Mouse (Mus musculus): Measurements from ENCODE around the gene Pih1d1.
"Not testable (repeated sequence)": the region's sequence is repeated elsewhere in the genome, so short reads cannot be mapped to it uniquely, and the experiment has no call there.

Gene Pih1d1

DNA sequence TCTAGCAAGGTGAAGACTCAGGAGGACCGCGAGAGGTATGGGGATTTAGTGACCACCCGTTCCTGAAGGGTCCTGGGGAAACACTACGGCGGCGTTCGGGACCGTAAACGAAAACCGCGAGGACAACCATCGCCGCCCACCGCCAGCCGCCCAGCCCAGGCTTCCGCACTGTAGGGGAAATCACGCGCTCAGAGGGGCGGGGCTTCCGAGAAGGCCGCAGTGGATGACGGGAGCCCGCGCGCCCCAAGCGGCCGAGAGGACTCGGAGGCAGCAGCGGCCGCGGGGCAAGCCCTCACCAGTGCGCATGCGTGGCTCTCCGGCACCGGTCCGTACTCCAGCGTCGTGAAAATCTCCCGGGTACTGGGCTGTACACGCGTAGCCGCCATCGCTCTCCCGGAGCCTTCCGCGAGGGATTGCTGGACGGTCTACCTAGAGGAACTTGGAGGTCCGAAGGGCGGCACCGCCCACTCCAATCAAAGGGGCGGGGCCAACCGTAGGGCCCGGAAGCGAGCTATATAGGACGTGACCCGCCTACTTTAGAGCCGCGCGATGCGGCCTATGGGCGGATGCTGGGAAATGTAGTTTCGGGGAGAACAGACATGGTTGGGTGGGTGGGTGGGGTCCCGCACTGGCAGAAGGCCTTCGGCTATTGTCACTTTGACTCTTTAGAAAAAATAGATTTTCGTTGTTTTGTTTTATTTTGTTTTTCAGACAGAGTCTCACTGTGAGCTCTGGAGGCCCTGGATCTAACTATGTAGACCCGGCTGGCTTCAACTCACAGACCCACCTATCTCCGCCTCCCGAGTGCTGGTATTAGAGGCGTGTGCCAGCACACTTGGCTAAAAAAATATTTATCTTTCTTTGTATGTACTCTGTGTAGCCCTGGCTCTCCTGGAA lies at the start of gene Pih1d1, which contains the start of gene Aldh16a1:
TSS of gene Pih1d1 (plus strand) at position 208 of the 897 bp plus-strand sequence.
TSS of gene Aldh16a1 (minus strand) at position 489 of the 897 bp plus-strand sequence.
- DNase-seq (ENCODE audit: low spot score): peak; percentile 96

DNA sequence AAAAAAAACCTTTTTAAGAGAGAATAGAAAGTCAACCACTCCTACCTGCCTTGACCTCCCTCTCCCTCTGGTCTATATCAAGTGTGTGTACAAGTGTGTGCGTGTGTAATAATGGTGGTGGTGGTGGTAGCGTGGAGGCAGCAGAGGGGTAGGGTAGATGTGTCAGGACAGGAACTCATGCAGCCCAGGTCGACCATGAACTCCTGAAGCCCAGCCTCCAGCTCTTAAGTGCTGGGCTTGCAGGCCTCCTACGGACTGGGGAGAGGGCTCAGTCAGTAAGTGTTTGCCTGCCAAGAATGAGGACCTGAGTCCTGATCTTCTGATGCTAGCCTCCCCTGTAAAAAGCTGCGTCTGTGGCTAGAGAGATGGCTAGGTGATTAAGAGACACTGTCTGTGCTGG lies 49.2 kb upstream of the Pih1d1 start:
- DNase-seq (ENCODE audit: low spot score): no peak

DNA sequence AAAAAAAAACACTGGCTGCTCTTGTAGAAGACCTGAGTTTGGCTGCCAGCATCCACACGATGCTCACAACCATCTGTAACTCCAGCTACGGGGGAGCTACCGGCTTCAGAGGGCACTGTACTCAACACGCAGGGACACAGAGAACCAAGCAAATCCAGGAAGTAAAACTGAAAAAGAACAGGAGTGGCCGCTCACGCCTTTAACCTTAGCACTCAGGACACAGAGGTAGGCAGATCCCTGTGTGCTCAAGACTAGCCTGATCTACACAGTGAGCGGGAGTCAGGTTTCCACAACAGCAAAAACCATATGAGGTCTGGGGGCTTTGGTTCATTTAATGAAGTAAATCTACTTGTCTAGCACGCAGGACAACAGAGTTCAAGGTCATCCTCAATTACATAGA lies 48.6 kb upstream of the Pih1d1 start:
- no peak for DNase-seq (ENCODE audit: low spot score)

DNA sequence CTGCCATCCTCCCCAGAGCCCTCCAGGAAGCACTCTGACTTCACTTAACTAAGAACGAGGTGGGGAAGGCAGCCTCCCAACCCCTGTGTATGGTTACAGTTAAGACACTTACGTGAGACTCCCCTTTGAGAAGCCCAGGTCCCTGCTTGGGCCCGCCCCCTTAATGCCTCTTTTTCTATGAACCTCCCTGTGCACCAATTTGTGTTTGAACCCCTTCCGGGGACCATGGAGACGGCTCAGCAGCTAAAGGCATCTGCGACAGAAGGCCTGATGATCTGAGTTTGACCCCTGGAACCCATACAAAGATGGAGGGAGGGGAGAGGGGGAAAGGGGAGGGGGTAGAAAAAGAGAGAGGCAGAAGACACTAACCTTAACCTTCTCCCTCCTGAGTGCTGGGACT lies 47.7 kb upstream of the Pih1d1 start:
- no peak for DNase-seq (ENCODE audit: low spot score)

DNA sequence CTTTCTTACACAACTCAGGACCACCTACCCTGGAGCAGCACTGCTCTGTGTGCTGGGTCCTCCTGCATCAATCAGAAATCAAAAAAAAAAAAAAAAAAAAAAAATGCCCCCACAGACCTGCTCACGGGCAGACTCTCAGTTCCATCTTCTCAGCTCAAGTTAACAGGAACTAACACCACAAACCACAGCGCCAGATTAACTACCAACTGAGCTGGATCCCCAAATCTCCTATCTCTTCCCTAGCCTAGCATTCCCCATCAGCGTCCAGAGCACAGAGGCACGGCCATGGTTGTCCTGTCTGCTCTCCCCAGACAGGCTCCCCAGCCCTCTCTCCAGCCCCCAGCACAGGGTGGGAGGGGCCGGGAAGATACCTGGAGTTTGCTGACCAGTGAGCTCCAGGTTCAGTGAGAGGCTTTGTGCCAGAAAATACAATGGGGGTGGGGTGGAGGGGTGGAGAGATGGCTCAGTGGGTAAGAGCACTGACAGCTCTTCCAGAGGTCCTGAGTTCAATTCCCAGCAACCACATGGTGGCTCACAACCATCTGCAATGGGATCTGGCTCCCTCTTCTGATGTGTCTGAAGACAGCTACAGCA lies 47.0 kb upstream of the Pih1d1 start:
- DNase-seq (ENCODE audit: low spot score): no peak

DNA sequence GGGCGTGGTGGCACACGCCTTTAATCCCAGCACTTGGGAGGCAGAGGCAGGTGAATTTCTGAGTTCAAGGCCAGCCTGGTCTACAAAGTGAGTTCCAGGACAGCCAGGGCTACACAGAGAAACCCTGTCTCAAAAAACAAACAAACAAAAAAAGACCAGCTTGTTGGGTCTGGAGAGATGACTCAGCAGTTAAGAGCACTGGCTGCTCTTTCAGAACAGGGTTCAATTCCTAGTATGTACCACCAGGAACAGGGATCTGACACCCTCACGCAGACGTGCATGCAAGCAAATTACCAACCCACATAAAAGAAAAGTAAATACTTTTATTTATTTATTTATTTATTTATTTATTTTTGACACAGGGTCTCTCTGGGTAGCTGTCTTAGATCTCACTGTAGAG lies 44.0 kb upstream of the Pih1d1 start:
- not testable (repeated sequence) for DNase-seq (ENCODE audit: low spot score)

DNA sequence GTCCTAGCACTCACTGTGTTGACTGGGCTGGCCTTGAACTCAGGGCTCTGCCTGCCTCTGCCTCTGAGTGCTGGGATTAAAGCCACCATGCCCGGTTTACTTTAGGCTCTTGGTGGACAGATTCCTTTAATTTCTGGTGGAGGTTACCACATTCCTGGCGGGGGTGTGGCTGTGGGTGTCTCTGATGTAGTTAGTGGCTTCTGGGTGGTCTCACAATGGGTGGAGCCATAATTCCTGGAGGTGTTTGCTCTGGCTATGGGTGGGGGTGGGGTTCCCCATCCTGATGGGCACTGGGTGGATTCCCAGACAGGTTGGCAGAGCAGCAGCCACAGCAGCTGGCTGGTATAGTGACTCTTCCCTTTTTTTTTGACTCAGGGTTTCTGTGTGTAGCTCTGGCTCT lies 42.2 kb upstream of the Pih1d1 start:
- DNase-seq (ENCODE audit: low spot score): no peak

DNA sequence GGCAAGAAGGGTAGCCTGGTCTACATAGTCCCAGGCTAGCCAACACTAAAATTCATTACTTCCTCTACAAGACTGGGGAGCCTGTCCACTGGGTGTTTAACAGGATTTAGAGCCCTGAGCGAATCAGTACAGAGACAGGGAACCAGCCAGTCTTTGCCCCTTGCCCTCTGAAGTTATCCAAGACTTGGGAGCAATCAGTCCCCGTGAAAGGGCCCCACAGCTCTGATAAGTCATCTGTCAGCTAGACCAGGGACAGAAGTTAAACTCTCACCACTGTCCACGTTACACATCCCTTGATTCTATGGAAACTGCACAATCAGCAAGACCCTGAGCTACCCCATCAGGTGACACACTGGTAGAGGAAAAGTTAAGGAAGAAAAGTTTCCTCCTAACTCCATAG lies 41.6 kb upstream of the Pih1d1 start:
- DNase-seq (ENCODE audit: low spot score): no peak

DNA sequence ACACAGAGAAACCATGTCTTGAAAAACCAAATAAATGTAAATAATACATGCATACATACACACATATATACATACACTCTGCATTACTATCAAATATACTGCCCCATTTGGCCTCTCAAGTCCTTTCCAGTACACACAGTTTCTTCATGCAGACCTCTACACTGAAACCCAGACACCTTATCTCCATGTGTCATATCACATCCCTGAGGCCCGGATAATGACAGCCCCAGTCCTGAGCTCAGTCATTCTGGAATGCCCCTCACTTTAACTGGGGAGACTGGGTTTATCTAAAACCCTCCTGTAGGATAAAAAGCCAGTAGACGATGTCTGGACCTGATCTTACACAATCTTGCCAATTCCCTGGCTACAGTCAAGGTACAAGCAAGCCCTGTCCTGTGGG lies 40.6 kb upstream of the Pih1d1 start:
- no peak for DNase-seq (ENCODE audit: low spot score)

DNA sequence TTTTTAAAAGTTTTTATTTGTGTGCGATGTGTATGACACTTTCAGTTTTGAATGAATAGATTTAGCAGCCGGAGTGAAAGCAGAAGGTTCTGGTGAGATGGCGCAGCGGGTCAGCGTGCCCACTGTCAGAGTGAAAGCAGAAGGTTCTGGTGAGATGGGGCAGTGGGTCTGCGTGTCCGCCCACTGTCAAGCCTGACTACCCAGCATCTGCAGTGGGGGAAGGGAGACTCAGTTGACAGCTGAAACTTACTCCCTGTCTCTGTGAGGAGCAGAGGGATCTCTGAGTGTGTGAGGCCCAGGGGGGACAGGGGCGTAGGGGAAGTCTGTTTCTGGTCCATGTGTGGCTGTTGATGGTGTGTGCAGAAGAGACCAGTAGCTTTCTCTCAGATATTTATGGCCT lies 36.5 kb upstream of the Pih1d1 start:
- DNase-seq (ENCODE audit: low spot score): no peak

DNA sequence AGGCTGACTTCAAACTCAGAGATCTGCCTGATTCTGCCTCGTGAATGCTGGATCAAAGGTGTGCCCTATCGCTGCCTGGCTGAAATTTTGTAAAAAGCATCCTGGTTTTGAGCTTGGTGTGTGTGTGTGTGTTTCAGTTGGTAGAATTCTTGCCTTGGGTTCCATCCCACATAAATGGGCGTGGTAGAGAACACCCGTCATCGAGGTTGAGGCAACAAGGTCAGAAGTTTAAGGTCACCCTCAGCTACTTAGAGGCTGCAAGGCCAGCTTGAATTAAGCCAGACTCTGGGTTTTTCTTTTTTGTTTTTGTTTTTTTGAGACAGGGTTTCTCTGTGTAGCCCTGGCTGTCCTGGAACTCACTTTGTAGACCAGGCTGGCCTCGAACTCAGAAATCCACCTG lies 35.8 kb upstream of the Pih1d1 start:
- DNase-seq (ENCODE audit: low spot score): no peak

DNA sequence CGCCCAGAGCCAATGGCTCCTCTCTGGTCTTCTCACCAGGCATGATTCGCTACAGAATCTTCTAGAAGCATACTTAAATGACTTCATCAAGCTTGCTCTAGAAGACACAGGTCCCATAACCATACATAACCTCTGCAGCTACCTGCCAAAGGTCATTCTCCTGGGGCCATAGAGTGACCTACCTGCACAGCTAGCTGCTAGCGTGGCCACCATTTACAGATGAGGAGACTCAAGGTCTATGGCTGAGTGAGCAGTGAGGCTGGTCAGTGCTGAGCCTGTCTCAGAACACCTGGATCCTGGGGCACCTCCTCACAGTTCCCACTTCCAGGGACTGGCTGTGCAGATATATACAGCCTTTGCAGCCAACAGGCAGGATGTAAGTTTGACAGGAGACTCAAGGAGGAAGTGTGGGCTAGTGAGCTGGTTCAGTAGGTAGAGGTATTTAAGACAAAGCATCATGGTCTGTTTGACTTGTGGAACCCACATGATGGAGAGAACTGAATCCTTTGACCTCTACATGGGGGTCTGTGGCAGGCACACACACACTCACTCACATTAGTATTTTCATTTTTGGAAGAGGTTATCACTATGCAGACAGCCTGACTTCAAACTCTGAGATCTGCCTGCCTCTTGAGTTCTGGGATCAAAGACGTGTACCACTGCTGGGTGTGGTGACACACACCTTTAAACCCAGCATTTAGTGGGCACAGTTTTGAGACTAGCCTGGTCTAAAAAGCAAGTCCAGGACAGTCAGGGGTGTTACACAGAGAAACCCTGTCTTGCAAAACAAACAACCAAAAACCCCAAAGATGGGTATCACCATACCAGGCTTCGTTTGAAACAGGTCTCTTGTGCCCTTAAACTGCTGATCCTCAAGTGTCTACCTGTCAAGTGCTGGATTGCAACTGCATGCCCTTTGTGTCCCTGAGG lies 34.1 kb upstream of the Pih1d1 start:
- DNase-seq (ENCODE audit: low spot score): no peak

DNA sequence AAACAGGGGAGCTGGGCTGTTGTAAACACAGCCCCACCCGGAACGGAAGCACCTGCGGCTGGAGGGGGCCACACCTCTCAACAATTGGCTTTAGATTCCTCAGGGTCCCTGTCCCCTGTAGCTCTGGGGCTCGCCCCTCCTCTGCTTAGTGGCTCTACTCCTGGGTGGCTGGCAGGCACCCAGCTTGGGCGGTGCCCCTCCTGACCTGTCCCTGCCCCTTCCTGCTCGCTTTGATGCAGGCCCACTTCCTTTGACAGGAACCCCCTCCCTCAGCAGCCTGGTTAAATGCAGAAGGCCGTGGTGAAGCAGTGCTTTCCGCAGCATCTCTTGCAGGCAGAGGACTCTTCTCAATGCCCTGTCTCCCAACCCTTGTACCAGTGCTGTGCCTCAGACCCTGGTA lies 32.7 kb upstream of the Pih1d1 start:
- DNase-seq (ENCODE audit: low spot score): peak; percentile 86

DNA sequence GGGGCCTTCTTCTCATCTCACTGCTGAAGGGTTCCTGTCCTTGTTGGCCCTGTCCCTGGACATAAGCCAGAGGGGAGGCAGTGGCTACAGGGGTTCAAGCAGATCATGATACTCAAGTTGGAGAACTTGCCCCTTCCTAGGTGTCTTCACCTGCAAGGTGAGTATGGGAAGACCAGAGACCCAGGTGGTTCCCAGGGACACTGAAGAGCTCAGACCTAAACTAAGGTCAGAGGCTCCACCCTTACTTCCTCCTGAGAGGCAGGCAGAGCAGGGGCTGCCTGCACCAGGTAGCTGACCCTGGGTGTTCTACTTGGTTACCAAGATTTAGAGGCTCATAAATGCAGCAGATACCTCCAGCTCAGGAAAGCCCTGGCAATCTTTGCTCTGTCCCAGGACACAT lies 32.1 kb upstream of the Pih1d1 start:
- no peak for DNase-seq (ENCODE audit: low spot score)

DNA sequence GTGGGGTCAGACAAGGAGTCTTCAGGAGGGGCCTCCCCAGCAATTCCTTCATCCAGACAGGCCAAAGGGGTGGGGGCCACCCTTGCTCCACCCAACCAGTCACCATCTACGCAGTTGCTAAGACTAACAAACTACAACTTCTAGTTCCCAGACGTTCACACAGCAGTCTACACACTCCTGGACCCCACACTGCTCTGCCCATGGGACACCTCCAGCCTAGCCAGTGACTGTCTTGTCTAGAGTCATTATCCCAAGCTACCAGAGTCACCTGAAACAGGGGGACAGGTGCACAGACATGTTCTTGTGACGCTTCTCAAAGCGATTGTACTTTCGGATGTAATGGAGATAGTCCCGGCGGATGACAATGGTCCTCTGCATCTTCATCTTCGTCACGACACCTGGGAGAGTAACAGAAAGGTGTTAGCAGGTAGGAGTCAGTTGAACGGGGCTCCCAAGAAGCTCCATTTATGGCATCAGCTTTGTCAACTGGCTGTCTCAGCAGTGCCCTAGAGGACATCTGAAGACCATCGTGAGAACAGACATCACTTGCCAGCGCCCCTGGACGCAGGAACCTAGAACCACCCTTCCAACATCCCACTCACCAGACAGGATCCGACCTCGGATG lies 31.4 kb upstream of the Pih1d1 start:
- DNase-seq (ENCODE audit: low spot score): no peak

DNA sequence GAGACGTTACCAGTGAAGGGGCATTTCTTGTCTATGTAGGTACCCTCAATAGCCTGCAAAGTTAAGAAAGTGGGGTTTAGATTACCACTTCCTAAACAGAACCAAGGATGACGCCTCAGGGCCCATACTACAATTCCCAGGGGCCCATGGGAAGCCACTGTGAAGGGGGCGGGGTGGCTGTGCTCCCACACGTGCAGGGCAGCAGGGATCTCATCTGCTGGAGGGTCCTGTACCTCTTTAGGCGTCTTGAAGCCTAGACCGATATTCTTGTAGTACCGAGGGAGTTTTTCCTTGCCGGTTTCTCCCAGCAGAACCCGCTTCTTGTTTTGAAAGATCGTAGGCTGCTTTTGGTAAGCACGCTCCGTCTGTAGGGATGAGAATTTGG lies 30.9 kb upstream of the Pih1d1 start:
- DNase-seq (ENCODE audit: low spot score): no peak

DNA sequence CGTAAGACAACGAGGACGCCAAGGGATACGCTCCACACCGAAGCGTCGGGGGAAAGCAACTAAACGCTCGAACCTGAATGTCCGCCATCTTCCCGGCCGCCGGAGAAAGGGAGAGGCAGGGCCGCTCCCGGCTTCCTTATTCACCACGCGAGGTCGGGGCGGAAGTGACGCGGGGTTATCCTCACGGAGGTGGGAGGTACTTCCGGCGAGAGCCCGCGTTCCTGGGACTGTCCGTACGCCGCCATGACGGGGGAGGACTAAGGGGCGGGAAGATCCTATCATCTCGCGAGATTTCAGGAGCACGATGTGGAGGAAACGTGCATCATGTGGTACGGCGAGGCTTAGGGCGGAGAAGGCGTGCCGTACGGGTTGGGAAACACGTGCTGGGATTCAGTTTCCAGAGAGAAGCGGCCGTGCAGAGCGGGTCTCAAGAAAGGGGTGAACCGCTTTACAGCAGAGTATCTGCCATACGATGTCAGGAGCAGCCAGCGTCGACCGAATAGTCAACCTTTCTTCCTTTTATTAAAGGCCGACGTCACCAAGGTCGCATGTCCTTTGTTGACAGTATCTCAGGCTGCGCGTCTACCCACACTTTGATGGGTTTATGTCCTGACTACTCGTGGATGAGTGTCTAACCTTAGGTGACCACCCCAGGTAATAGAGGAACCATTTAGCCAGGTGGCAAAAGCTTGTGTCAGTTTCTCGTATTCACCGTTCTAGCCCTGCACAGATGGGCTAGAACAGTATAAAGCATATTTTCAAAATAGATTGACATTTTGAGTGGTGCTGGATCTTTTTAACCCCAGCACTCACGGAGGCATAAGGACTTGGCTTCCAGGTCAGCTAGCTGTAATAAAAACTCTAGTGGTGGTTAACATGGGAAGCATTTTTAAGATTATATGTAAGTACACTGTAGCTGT lies 29.6 kb upstream of the Pih1d1 start, which contains the start of gene Rps11:
TSS of gene Rps11 (minus strand) at position 216 of the 920 bp plus-strand sequence.
- peak; percentile 100 for DNase-seq (ENCODE audit: low spot score)

DNA sequence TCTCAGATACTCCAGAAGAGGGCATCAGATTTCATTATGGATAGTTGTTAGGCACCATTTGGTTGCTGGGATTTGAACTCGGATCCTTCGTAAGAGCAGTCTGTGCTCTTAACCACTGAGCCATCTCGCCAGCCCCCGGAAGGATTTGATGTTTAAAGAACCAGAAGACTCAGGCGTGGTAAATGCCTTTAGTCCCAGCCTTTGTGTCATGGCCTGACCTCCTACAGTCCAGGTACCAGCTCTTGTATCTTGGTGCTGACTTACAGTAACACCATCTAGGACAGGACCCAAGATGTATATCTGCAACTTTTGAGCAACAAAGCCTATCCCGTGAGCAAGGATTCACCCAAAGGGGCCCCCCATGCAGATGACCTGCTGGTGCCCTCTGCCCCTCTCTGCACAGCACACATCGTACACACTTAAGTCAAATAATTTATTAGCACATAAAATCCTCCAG lies 28.9 kb upstream of the Pih1d1 start:
- no peak for DNase-seq (ENCODE audit: low spot score)

DNA sequence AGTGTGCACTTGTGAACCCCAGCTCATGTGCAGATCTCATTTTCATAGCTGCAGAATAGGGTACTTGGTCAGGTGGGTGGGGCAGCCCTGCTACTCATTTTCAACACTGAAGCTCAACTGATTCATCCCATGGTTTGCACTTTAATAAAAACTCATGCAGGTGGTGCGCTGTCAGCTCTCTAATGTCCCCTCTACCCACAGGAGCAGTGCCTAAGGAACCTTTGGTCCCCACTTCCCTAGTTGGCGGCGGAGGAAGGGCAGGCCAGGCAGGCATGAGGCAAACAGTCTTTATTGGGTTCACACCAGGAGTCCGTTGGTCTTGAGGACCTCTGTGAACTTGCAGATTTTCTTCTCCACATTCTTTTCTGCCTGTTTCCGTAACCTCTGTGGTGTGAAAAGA lies 28.5 kb upstream of the Pih1d1 start:
- DNase-seq (ENCODE audit: low spot score): not testable (repeated sequence)

DNA sequence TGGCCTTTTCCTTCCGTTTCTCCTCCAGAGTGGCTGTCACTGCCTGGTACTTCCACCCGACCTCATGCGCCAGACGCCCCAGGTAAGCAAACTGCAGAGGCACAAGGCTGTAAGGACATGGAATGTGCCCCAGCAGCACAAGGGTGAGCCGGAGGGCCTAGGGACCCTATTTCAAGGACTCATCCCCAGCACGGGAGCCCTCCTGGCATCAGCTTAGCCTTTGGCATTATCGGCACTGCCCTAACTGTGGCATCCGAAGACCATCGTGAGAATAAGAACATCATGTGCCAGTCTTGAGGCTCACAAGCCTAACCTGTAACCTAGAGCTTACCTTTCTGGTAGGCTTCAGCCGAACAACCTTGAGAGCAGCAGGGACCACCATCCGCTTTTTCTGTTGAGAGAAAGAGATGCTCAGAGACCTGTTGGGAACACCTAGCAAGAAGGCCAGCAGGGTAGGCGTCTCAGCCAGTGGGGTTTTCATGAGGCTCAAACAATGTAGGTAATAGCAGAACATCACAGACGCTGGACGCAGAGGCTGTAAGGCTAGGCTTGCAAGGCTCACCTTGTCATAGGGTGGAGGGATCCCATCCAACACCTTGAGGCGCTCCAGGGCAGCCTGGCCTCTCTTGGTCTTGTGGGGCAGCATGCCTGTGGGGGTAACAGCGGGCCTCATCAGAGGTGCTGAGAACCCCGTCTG lies 27.8 kb upstream of the Pih1d1 start:
- DNase-seq (ENCODE audit: low spot score): no peak

Data from lung, postnatal 25 days (tissue).